Mouse (Mus musculus) lung, adult 2 months (tissue): ENCODE measurements around the gene Riok1. TPM values are rescaled to one million over a fixed set of nuclear protein-coding genes. Genes with fewer than 3 reads are reported as not detected.

Experiments used
- DNase-seq: peaks from one replicate; pipeline ENCODE4 v3.0.0; 2022
- H3K4me1 ChIP-seq: fragments of 200-500 bp; 2 replicates; pipeline ENCODE4 v1.6.1; 2011; ENCODE audit warnings: low read length; ENCODE audit not compliant: control insufficient read depth, insufficient read depth
- H3K4me3 ChIP-seq: fragments of 200-500 bp; replicated peaks from 2 replicates; pipeline ENCODE3; 2011; ENCODE audit warnings: low read depth, mild to moderate bottlenecking, control low read depth, low read length; ENCODE audit errors: extremely low read depth
- CTCF ChIP-seq: fragments of 200-500 bp; IDR thresholded peaks from 2 replicates; pipeline ENCODE4 v1.5.1; 2011; ENCODE audit warnings: mild to moderate bottlenecking, low read length, control low read depth; ENCODE audit not compliant: insufficient read depth
- POLR2A ChIP-seq: fragments of 200-500 bp; IDR thresholded peaks from 2 replicates; pipeline ENCODE4 v1.6.1; 2011; ENCODE audit warnings: low read depth, mild to moderate bottlenecking, control low read depth, low read length, borderline replicate concordance; ENCODE audit errors: extremely low read depth
- WGBS: fragments of 180-500 bp; shearing (Covaris S2); methylation state at CpG from one replicate; pipeline ENCODE4 v1.1.7; 2018; 5-methylcytosine and 5-hydroxymethylcytosine counted together
- polyA plus RNA-seq: library from polyadenylated mRNA; depleted of rRNA; stranded (reverse); fragments of >200 nt; gene quantifications from 2 replicates; pipeline ENCODE4 v1.2.3, GENCODE M21; 2012

Riok1 gene
- polyA plus RNA-seq, 1 experiment: 16.7 TPM

DNA sequence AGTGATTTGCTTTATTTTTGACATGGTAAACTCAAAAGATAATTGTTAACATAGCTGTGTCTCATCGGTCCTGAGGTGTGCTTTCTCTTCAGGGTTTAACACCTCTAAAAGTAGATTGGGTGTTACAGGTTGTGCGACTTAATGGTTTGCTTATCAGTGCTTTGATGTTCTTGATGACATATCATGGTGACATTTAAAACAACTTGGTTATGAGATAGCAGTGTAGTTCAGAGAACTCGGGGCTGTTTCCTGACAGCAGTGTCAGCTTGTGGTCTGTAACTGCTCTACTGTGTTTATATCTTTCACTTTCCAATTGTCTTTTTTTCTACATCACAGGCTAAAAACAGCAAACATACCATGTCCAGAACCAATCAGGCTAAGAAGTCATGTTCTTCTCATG lies 13.1 kb downstream of the Riok1 start:
- DNase-seq: no peak
- 58% methylated on average over 3 of the region's 3 CpGs for WGBS
- H3K4me1 ChIP-seq: no peaks in the 10 kb centered on the region
- H3K4me3 ChIP-seq: no peak overlapping the region
- TF ChIP-seq POLR2A: no peak
- TF ChIP-seq CTCF: no peak

DNA sequence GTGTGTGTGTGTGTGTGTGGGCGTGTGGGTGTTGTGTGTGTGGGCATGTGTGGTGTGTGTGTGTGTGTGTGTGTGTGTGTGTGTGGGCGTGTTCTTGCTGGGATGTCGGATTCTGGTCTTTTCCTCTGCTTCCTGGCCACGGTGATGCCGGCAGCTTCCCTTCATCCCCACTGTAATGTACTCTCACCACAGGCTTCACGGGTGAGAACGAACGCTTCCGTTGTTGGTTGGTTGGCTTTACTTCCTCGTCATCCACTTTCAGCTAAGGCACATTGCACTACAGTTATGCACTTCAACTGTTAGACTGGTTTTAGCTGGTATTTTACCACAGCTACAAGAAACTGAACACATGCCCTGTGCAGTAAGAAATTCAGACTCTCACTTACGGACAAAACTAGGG lies 25.9 kb downstream of the Riok1 start:
- H3K4me1 ChIP-seq: no peaks in the 10 kb centered on the region
- TF ChIP-seq POLR2A (no peak), CTCF (no peak)
- no peak for DNase-seq
- 74% methylated on average over 11 of the region's 11 CpGs for WGBS
- no peak overlapping the region for H3K4me3 ChIP-seq

DNA sequence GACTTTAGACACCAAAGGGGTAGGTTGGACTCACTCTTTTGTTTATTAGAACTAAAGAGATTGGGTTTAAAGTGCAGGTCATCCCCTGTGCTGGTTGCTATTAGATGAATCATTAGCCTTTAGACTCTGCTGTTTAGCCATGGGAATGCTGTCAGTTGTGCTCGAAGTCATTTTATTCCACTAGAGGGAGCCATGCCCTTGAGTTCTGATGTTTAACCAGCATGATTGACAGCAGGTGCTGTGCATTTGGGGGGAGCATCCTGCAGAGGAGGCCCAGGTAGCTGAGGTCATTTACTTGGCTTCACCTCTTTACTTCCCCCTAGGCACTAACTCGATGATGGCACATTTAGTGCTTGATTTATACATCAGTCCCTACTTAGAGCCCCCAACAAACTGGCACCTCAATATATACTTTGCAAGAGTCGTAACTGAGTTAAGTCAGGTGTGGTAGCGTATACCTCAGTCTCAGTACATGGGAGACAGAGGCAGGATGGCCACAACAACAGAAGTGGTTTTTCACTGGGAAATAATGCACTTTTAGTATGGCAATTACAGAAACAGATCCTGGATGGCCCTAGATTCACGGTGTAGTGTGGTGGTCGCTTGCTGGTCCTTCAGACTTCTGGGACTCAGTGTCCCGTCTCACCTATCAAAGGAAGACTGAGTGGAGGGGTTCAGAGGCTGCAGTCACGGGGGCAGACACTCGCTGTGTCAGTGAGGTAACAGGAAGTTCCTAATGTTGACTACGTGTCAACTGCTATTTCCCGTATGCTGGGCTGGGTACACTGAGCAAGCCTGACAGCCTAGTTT lies 28.3 kb downstream of the Riok1 start:
- Histone ChIP-seq H3K4me3 (no peak overlapping the region), H3K4me1 (no peaks in the 10 kb centered on the region)
- 55% methylated on average over 11 of the region's 11 CpGs for WGBS
- DNase-seq: peak; percentile 19
- peak; percentile 64; the same call in 1 of the 2 replicates for TF ChIP-seq CTCF
- no peak for TF ChIP-seq POLR2A

DNA sequence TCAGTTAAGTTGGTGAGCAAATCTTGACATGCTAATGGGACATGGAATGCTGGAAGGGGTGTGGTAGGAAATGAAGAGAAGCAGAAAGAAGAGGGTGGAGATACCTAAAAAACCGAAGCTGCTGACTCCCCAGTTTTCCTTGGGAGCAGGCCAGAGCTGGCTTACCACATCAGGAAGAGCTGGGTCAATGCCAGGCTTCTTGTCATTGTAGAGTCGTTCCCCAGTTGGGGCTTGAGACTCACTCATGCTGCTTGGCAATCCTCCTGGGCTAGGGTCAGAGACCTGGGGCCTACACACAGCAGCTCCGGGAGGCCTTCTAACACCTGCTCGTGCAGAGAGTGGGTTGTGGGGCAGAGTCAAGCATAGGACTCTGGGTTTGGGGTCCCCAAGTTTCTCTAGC lies 34.1 kb downstream of the Riok1 start:
- WGBS: 29% methylated on average over 4 of the region's 4 CpGs
- no peak for DNase-seq

DNA sequence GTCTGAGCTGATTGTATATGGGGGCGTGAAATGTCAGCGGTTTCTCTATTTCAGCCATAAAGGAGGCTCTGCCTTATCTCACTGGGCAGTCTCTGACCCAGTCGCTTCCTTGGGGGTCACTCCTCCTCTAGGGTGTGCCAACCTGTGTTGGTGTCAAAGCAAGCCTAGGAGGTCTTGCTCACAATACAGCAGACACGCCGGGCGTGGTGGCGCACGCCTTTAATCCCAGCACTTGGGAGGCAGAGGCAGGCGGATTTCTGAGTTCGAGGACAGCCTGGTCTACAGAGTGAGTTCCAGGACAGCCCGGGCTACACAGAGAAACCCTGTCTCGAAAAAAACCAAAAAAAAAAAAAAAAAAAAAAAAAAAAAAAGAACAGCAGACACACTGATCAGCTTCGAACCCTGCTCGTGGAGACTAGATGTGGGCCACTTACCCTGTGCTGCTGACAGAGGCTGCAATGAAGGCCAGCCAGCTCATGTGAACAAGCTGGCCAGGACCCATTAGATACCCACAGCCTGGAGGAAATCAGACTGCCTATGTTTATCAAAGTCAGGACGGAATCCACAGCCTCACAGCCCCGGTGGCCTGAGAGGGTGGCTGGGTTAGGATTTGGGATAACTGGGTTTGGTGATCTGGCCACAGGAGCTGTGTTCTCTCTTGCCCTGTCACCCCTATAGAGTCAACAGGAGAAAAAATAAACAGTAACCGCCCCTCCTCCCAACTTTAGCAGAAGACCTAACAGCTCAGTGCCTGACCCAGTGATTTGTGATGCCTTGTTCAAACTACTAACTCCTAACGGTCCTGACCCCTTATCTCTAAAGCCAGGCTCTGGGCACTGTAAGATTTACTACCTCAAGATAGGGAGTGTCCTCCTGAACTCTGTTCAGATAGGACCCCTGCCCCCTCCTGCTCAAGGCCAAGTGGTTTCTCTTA lies 36.8 kb downstream of the Riok1 start:
- 73% methylated on average over 18 of the region's 18 CpGs for WGBS
- no peak overlapping the region for H3K4me3 ChIP-seq
- no peak for DNase-seq
- TF ChIP-seq CTCF: no peak
- no peak for TF ChIP-seq POLR2A
- H3K4me1 ChIP-seq: no peaks in the 10 kb centered on the region

More for the DNA sequence above, 34.1 kb downstream of the Riok1 start:
- Histone ChIP-seq H3K4me3 (no peak overlapping the region), H3K4me1 (no peaks in the 10 kb centered on the region)
- TF ChIP-seq POLR2A (no peak), CTCF (no peak)

DNA sequence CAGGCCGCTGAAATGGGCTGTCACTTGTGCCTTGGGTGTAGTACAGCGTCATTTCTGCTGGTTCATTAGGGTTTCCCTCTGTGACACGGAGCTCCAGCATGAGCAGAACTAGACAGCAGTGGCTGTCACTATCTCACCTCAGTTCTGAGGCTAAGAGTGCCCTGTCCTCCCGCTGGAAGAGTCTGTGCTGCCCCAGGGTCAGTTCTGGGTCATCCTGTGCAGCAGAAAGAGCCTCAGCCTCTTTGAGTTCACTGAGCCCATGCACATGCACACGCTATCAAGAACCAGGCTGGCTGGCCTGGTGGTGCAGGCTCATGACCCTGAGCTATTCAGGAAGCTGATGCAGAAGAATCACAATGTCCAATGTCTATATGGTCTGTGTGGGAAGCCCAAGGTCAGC lies 37.6 kb downstream of the Riok1 start:
- DNase-seq: no peak
- no peak for TF ChIP-seq POLR2A
- no peak for TF ChIP-seq CTCF
- 39% methylated on average over 5 of the region's 5 CpGs for WGBS
- H3K4me1 ChIP-seq: no peaks in the 10 kb centered on the region
- no peak overlapping the region for H3K4me3 ChIP-seq

DNA sequence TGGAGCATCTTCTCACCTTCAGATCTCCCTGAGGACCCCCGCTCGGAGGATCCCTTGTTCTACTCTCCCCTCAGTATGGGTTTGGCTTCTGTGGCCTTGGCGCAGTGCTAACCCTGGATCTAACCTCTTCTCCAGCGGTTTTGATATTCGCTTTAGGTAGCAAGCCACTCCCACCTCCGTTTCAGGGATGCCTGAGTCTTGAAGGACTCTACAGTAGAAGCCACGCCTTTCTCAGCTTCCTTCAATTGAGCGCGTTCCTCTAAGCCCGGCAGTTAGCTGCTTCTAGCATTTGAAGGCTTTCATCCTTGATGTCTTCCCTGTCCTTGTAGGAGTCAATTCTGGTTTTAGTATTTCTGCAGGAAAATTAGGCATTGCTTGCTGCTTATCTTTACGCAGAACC lies 40.3 kb downstream of the Riok1 start:
- WGBS: 21% methylated on average over 11 of the region's 11 CpGs
- Histone ChIP-seq H3K4me3 (no peak overlapping the region), H3K4me1 (no peaks in the 10 kb centered on the region)
- TF ChIP-seq POLR2A (no peak), CTCF (no peak)
- DNase-seq: no peak

DNA sequence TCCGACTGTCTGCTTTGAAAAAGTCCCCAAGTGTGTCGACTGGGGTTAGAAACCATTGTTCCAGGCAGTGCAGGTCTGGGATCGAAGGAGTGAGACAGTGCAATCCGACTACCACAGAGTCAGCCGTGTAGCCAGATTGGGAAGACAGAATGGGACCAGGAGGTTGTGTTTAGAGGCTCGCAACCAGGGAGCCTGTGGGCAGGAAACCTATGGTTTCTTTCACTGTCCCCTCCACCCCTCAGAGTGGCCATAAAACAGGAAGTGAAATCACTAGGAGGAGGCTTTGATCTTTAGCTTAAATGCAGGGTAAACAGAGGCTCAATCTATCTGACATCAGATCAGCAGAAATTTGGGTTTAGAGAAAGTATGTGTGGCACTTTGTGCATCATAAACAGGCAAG lies 42.0 kb downstream of the Riok1 start:
- H3K4me3 ChIP-seq: no peak overlapping the region
- H3K4me1 ChIP-seq: no peaks in the 10 kb centered on the region
- 53% methylated on average over 6 of the region's 6 CpGs for WGBS
- no peak for TF ChIP-seq POLR2A
- no peak for TF ChIP-seq CTCF
- no peak for DNase-seq

DNA sequence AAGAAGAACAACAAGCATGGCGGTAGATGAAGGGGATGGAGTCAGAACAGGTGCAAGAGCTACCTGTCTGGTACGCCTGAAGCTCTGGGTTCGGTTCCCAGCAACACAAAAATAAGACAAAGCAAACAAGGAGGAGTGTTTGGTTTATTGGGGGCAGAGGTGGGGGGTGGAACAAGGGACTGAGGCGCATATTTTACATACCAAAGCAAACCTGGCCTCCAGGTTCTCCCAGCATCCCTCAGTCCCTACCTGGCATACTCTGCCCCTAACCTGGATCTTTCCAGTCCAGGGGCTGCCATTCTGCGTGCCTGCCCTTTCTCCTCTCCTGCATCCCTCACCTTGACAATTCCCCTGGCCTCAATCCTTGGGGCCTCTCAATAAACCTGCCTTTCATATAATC lies 42.6 kb downstream of the Riok1 start:
- DNase-seq: no peak

More for the DNA sequence above, 42.6 kb downstream of the Riok1 start:
- no peaks in the 10 kb centered on the region for H3K4me1 ChIP-seq
- TF ChIP-seq POLR2A (no peak), CTCF (no peak)
- no peak overlapping the region for H3K4me3 ChIP-seq
- 76% methylated on average over 5 of the region's 5 CpGs for WGBS
